Mouse (Mus musculus) regulatory T cell (primary cell): ENCODE data around the gene Tspan9.

Experiments used
- in situ Hi-C: fragments of 300-600 bp; cut with MboI, MseI; formaldehyde crosslinking; loops from one replicate; pipeline ENCODE4 v1.15.1; 2025; ENCODE audit warnings: high pct_unique_total_duplicates

Gene Tspan9

DNA sequence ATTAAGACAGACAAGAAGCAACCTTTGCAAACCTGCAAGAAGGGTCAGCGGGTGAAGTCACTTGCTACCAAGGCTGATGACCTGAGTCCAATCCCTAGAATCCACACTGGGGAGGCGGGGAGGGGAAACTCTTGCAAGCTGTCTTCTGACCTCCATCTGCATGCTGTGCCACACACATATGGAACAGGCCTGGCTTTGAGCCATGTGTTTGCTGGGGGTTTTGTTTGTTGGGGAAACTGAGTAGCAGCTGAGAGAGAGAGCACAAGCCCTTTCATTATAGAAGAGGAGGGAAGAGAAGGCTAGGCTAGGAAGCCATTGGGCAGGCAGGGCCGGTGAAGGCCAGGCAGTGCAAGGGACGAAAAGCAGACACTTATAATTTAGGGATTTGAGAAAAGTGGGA lies 123.3 kb downstream of the Tspan9 start:
- in situ Hi-C loops, result loop anchor here (25.0 kb wide), 1 partner anchor 858 kb away; the partner anchor contains the start of gene Ccnd2

DNA sequence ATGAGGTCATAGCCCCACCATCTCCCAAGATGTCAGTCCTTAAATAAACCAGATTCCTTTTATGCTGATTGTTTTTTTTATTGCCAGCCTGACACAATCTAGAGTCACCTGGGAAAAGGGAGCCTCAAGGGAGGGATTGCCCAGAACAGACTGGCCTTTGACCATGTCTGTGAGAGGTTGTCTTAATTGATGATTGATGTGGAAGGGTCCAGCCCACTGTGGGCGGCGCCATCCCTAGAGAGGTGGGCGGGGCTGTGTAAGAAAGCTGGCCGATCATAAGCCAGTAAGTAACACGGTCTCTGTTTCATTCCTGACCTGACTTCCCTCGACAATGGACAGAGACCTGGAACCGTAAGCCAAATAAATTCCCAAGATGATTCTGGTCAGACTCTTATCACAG lies 124.3 kb downstream of the Tspan9 start:
- in situ Hi-C loops, result loop anchor here (25.0 kb wide), 1 partner anchor 857 kb away; the partner anchor contains the start of gene Ccnd2

DNA sequence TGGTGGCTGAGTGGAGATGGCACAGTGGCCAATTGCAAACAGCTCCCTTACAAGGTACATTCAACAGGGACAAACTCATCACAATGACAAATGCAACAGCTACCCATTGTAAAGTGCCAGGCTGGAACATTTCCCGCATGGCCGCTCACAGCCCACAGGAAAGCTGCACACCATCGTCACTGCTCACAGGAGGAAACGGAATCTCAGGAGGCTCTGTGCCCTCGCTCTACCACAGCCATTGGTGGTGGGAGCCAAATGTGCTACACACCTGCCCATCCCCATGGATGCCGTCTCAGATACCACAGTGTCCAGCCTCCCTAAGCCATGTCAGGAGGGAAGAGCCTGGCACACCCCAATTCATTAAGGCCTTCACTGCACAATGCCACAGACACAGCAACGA lies 128.1 kb downstream of the Tspan9 start:
- in situ Hi-C loops, result loop anchor here (25.0 kb wide), 1 partner anchor 853 kb away; the partner anchor contains the start of gene Ccnd2

DNA sequence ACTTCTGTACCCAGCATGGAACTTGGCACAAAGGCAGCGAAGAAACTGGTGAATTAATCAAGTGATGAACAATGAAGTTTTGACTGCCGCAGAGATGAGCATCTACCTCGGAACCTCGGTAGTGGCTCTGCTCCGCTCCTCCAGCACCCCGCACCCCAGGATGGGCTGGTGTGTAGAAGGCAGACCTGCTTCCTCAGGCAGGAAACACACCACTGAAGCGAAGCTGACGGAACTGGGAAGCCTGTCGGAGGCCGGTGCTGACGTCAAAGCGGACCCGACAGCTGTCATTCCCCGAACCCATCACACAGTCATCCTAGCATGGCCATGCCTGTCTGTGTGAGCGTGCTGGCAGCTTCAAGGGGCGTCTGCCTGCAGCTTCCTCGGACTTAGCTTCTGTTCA lies 131.6 kb downstream of the Tspan9 start:
- in situ Hi-C loops, result loop anchor here (25.0 kb wide), 1 partner anchor 849 kb away; the partner anchor contains the start of gene Ccnd2

DNA sequence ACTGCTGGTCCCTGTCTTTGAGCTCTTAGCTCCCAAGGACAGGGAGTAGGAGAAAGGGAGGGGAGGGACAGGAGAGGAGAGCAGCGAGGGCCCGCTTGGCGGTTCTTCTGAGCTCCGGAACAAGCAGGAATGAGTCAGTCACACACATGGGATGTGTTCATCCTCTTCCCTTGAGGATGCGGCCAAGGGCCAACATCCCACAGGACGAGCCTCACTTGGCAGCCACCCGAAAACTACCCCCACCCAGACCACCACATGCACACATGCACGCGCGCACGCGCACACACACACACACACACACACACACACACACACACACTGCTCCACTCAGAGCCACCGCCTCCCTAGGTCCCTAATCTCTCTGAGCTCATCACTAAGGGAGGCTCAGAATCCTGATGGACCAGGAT lies 132.3 kb downstream of the Tspan9 start:
- in situ Hi-C loops, result loop anchor here (25.0 kb wide), 1 partner anchor 849 kb away; the partner anchor contains the start of gene Ccnd2

DNA sequence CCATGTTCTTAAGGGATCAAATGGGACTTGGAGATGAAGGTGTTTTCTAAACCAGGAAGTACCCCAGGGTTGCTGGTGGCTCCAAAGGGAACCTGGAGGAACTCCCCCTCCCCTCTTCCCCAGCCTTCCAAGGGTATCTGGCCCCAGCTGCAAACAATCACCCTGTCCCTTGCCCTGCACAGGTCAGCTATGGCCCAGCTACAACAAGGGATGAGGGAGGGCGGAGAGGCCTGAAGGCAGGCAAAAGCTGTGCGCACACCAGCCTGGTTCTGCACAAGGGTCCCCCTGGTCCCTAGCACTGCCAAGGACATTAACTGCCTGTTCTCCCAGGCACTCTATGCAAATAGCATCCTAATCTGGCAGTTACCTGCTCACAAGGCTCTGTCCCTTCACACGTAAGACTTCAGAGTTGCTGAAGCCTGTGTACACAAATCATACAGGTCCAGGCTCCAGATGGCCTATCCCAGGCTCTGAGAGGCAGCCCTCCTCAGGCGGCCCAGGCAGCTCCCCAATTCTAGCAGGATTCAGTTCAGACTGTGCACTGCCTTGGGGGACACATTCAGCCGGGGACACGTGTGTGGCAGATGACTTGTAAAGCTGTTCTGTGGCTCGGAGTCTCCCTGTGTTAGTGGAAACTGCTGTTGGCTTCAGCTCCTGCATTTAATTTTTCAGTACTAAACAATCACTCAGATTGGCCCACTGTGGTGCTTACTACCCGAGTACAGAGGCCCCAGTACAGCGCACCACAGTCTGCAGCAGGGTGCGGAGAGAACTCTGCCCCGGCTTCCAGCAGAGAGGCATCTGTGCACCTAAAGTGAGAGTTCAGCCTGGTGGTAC lies 133.0 kb downstream of the Tspan9 start:
- in situ Hi-C loops, result loop anchor here (25.0 kb wide), 1 partner anchor 848 kb away; the partner anchor contains the start of gene Ccnd2

DNA sequence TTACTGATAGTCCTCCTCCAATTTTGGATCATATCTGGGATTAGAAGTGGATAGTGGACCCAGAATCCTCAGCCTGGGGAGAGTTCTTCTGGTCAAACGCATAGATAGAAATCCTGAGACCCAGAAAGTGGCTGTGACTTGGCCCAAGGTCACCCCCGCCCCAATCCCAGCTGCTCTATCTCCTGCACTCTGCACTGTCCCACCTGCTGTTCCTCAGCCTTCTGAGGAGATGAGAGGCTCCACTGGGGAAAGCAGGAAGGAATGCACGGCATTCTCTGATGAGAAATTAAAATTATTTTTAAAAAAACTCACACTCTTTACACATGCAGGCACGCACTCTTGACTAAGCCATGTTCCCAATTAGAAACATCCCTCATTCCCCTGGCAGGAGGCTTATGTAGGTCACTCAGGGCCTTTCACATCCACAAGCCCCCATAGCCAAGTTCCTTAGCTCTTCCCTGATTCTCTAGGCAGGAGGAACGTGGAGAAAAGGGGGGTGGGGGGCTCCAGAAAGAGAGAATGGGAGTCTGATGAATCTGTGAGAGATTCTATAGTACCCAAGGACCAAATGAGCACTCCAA lies 135.3 kb downstream of the Tspan9 start:
- in situ Hi-C loops, result loop anchor here (25.0 kb wide), 1 partner anchor 846 kb away; the partner anchor contains the start of gene Ccnd2

DNA sequence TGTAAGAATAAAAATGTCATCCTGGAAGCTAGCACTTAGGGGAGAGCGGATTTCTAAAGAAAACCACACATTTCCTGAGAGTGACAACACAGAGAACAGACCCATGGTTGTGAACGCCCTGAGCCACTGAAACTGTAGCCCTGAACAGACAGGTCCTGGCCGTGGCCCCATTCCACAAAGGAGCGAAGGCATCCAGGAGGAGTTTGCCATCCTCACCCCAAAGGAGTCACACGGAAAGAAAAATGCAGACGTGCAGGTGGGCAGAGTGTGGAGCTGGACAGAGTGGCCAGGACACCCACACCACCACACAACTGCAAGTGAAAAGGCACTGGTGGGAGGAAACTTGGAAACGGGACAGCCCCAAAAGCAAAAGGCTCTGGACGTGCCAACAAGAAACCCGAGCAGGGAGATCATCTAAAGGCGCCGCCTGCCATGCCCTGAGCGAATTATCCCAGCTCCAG lies 136.1 kb downstream of the Tspan9 start:
- in situ Hi-C loops, result loop anchor here (25.0 kb wide), 1 partner anchor 845 kb away; the partner anchor contains the start of gene Ccnd2

DNA sequence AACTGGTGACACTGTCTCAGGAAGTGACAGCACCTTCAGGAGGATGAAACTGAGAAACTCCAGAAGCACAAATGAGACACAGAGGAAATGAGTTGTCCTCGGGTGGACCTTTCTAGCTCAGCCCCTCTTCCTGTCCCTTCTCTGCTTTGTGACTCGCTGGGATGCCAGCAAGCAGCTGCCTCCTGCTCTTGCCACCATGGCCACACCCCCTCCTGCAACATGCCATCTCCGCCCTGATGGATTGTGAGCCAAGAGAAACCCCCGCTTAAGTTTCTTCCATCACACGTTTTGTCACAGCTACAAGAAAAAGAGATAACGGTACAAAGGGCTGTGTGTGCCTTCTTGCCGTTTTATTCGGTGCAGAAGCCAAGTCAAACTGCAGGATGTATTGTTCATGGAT lies 137.2 kb downstream of the Tspan9 start:
- in situ Hi-C loops, result loop anchor here (25.0 kb wide), 1 partner anchor 844 kb away; the partner anchor contains the start of gene Ccnd2

DNA sequence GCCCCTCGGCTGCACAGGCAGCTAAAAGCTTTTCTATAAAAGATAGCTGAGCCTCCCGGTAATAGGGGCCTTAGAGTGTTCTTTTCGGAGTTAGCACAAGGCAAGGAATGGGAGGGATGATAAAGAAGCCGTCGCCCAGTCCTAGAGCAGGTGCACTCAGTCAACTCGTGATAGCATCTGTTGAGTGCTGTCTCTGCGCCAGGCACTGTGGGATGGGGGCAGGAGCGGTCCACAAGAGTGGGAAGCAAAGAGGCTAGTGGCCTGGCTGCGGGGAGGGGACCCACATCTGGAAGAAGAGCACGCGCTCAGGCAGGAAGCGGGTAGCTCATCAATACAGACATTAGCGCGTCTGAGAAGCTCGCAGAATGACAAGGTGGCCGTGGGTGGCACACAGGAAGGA lies 138.8 kb downstream of the Tspan9 start:
- in situ Hi-C loops, result loop anchor here (25.0 kb wide), 1 partner anchor 842 kb away; the partner anchor contains the start of gene Ccnd2

DNA sequence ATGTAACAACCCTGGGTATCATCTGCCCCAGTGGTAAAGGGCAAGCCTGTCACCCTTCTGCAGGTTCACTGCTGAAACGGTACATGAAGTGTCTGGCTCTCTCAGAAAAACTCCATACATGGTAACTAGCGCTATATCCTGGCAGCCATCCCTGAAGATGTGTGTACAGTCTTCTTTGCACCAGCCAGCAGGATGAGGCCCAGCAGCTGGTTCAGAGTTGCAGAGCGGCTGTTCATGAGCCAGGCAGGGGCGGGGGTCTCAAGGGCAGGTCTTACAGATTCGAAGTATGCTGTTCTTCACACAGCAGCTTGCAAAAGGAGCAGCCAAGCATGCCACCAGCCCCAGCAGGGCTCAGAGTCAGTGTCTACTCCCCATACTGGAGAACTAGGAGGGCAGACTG lies 139.9 kb downstream of the Tspan9 start:
- in situ Hi-C loops, result loop anchor here (25.0 kb wide), 1 partner anchor 841 kb away; the partner anchor contains the start of gene Ccnd2

DNA sequence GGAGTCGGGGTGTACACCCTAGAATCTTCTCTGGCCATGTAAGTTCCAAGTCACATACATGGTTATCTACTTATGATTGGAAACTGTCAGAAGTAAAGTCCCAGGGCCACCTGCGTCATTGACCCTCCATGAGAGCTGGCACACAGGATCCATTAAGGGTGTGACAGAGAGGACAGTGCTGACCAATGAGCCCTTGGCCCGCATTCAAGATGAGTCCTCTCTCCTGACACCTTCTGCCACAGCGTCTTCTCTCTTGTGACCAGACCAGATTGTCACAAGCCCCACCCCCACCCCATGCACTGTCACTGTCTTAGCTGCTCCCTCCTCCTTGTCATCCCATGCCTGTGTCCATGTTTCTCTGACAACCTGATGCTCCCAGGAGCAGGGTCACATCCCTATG lies 140.7 kb downstream of the Tspan9 start:
- in situ Hi-C loops, result loop anchor here (25.0 kb wide), 1 partner anchor 840 kb away; the partner anchor contains the start of gene Ccnd2

DNA sequence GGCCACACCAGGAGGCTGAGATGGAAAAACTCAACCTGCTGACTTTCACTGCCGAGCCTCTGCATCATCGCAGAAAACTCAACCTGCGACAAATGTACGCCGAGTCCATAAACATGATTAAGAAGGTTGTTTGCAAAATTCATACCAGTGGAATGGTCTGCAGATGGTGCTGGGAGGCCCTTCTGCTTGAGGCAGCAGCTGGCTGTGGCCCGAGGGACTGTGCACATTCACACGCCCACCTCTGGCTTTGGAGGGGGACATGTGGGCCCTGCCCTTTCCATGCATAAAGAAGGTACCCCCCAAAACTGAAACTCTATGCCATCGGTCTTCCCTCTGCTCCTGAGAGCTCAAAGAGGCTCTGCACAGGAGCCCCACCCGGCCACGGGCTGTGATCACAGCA lies 141.3 kb downstream of the Tspan9 start:
- in situ Hi-C loops, result loop anchor here (25.0 kb wide), 1 partner anchor 840 kb away; the partner anchor contains the start of gene Ccnd2

DNA sequence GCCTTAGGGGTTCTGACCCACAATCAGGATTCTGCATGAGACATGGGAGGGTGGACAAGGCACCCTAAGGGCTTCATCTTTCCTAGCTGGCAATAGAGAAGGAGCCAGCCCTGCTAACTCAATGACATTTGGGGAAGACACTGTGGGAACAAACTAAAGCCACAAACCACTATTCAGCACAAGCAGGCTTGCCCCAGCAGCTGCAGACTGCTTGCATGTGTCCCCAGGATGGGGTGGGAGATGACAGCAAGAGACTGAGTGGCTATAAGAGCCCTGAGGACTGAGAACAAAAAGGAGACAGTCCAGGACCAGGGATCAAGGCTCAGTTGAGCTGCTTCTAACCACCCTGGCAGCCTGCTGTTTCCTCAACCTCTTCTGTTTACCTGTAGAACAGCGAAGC lies 141.8 kb downstream of the Tspan9 start:
- in situ Hi-C loops, result loop anchor here (25.0 kb wide), 1 partner anchor 839 kb away; the partner anchor contains the start of gene Ccnd2

DNA sequence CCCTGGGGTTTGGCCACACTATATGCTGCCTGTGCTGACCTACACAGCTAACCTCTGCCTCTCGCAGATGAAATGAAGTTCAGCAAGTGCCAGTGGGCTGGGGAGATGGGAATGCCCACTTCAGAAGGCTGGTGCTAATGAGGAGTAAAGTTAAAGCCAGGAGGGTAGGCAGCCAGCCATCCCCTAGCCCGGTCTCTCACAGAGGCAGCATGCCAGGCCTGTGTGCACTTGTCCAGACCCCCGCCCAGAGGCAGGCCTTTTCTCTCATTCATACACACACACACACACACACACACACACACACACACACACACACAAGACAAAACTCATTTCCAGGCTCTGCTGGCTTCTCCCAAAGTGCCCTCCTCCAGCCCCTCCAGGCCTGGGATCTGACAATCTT lies 142.6 kb downstream of the Tspan9 start:
- in situ Hi-C loops, result loop anchor here (25.0 kb wide), 1 partner anchor 838 kb away; the partner anchor contains the start of gene Ccnd2

DNA sequence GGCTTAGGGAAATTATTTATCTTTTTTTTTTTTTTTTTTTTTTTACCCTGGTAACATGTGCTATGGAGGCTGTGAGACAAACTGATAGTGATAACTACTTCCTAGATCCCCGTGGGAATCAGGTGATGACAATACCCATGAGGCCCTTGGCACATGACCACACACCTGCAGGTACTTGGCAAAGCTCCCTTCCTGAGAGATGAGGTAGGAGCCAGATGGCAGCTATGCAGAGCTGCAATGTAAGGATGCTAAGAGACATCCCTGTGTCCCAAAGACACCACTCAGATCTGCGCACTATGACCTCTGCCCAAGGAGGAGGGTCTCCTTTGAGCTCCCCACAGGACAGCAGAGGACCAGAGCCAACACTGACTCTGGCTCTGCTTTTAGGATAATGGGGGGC lies 144.3 kb downstream of the Tspan9 start:
- in situ Hi-C loops, result no loop called here

DNA sequence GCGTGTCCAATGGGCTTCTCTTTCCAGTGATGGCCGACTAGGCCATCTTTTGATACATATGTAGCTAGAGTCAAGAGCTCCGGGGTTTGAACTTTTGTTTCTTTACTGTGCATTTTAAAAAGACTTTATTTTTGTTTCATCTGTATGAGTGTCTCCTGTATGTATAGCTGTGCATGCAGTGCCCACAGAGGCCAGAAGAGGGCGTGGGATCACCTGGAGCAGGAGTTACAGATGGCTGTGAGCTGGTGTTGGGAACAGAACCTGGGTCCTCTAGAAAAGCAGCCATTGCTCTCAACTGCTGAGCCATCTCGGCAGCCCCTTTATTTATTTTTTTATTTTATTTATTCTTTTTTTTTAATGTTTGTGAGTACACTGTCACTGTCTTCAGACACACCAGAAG lies 146.5 kb downstream of the Tspan9 start:
- in situ Hi-C loops, result no loop called here

DNA sequence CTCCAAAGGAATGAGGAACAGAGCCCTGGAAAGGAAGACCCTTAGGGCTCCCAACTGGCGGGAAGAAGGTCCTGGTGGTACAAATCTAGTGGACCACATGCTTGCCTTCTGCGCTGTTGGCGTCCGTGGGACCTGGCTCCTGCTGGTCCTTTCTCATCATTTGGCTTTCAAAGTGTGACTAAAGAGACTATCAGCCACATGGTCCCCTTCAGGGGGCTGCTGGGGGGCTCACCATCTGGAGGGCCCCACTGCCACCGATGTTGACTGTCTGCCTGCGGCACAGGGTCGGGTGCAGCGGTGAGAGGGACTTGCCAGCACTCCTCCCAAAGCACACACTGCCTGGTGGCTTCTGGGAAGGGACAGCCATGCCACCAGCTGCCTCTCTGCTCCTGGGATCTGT lies 150.4 kb downstream of the Tspan9 start:
- in situ Hi-C loops, result no loop called here

DNA sequence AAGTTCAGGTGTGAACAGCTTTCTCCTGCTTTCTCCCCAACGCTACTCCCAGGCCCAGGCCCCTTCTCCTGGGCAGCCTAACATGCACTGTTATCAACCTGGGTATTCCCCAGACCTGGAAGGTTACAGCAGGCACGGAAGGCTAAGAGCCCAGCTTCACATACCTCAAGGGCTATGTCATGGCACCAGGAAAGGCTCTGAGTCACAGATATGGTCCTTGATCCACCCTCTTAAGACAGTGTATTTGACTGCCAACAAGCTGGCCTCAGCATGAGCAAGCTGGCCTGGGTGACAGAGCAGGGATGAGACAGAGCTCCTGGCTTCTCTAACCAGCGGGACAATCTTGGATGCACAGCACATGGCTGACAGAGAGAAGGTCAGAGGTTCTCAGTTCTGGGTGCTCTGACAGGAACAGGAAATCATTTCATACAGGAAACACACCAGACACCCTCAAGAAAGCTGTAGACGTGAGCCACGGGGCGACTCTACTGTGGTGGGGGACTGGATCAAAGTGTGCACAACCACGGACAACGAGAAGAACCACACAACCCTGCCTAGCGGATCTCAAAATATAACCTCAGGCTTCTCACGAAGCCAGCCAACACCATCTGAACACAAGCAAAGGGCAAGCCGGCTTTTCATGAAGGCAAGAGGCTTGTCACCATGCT lies 151.8 kb downstream of the Tspan9 start:
- in situ Hi-C loops, result no loop called here

DNA sequence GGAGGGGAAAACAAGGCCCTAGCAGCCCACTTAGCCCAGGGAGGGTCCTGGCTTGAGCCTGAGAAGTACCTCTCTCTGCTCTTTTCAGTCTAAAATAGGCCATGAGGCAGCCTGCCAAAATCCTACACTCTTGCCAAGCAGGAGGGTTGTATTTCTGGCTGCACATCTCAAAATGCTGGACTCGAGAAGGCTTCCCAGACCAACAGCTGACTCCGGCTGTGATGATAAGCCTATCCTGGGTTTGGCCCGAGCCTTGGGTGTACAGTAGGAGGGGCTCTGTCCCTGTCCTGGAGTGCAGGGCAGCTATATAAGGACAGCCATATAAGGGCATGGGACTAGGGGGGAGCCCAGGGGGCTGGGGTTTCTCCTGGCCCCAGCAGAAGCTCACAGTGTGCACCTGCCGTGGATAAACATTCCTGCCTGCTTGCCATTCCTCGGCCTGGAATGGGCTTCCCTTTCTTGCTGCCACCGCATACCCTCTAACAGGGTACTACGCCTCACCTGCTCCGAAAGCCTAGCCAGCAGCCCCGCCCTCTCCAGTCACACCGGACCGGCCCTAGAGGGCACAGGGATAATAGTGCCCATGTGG lies 153.7 kb downstream of the Tspan9 start:
- in situ Hi-C loops, result no loop called here

DNA sequence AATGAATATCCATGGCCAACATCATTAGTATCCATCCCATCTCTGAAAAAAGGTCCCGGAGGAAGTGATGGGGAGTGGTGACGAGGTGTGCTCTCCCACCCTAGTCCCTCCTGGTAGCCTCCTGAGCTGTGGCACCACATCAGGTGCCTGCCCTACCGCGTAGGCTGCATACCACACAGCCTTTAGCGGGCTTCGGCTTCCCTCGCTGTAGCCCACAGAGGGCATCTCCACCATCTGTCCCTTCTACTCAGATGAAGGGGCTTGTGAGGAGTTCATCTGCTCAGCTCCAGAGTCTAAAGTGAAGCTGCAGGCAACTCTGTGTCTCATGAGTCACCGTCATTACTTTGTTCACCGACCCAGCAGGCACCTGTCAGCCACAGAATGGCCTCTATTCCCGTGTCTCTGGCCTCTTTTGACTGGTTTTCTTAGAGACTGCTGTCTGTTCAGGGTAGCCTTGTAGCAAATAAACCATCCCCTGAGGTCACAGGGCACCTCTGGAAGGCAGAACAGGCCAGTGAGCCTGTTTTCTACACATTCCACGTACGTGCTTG lies 154.4 kb downstream of the Tspan9 start:
- in situ Hi-C loops, result no loop called here
